Mouse (Mus musculus) kidney, adult 2 months (tissue): ENCODE results near the gene Aqp9. TPM values are rescaled to one million over a fixed set of nuclear protein-coding genes. Genes with fewer than 3 reads are reported as not detected.

ENCODE experiments used
- DNase-seq: peaks from one replicate; pipeline ENCODE4 v3.0.0; 2021
- H3K27ac ChIP-seq: fragments of 200-500 bp; 2 replicates; pipeline ENCODE4 v1.5.1; 2012; ENCODE audit warnings: low read depth, low read length, control low read depth, inconsistent platforms; ENCODE audit not compliant: insufficient read depth
- H3K27me3 ChIP-seq: fragments of 200-500 bp; replicated peaks from 2 replicates; pipeline ENCODE4 v1.6.1; 2012; ENCODE audit warnings: mild to moderate bottlenecking, moderate library complexity, low read length, inconsistent platforms; ENCODE audit not compliant: control insufficient read depth, insufficient read depth
- H3K36me3 ChIP-seq: fragments of 200-500 bp; 2 replicates; pipeline ENCODE4 v1.6.1; 2012; ENCODE audit warnings: mild to moderate bottlenecking, moderate library complexity, low read length, inconsistent platforms; ENCODE audit not compliant: control insufficient read depth, insufficient read depth
- H3K4me1 ChIP-seq: fragments of 200-500 bp; 2 replicates; pipeline ENCODE4 v1.6.1; 2011; ENCODE audit warnings: low read length; ENCODE audit not compliant: control insufficient read depth, insufficient read depth
- H3K4me3 ChIP-seq: fragments of 200-500 bp; 2 replicates; pipeline ENCODE4 v1.5.1; 2011; ENCODE audit warnings: mild to moderate bottlenecking, low read depth, low read length, control low read depth; ENCODE audit not compliant: insufficient read depth
- CTCF ChIP-seq: fragments of 200-500 bp; conservative IDR thresholded peaks from 2 replicates; pipeline ENCODE4 v1.5.1; 2011; ENCODE audit warnings: low read depth, mild to moderate bottlenecking, control low read depth, low read length, moderate library complexity, mixed read lengths; ENCODE audit not compliant: insufficient read depth, insufficient read length
- POLR2A ChIP-seq: fragments of 200-500 bp; IDR thresholded peaks from one replicate; pipeline ENCODE4 v1.6.1; 2011; ENCODE audit warnings: low read depth, low read length, control low read depth
- WGBS: fragments of 180-500 bp; shearing (Covaris S2); methylation state at CpG from one replicate; pipeline ENCODE4 v1.1.7; 2018; 5-methylcytosine and 5-hydroxymethylcytosine counted together
- polyA plus RNA-seq: library from polyadenylated mRNA; depleted of rRNA; stranded (reverse); fragments of >200 nt; gene quantifications from 2 replicates; pipeline ENCODE4 v1.2.3, GENCODE M21; 2012; rRNA removed

Aqp9 gene
- 0.11 and 0.27 TPM in 2 replicates for polyA plus RNA-seq

- H3K4me3 ChIP-seq, result no peak within 1 kb of the TSS
- no peak within 1 kb of the TSS for H3K27ac ChIP-seq
- H3K4me1 ChIP-seq, result no peaks in the 10 kb centered on the region
- H3K27me3 ChIP-seq, result no peaks in the 10 kb centered on the region
- DNase-seq, result no peak
- TF ChIP-seq POLR2A (no peak), CTCF (no peak)
- WGBS, result 35% methylated on average over 12 of the region's 12 CpGs
- no peaks in the 10 kb centered on the region for H3K36me3 ChIP-seq
Measured at GRCm38 (mm10) chr9:71168511-71168910, at the start of gene Aqp9. Aqp9 (minus strand) TSS chr9:71168682.

- no peak for DNase-seq
- WGBS, result 77% methylated on average over 5 of the region's 5 CpGs
- Histone ChIP-seq H3K27ac (no peak overlapping the region), H3K27me3 (peaks cover 16% of the 10 kb centered on the region), H3K4me3 (no peak overlapping the region), H3K36me3 (no peaks in the 10 kb centered on the region), H3K4me1 (no peaks in the 10 kb centered on the region)
- TF ChIP-seq POLR2A, result no peak
- no peak for TF ChIP-seq CTCF
Measured at GRCm38 (mm10) chr9:71217793-71218095, 49.3 kb upstream of the Aqp9 start.

GRCm38 (mm10) chr9:71216996-71217792, 48.7 kb upstream of the Aqp9 start:
- Histone ChIP-seq H3K4me3 (no peak overlapping the region), H3K27ac (no peak overlapping the region), H3K27me3 (peaks cover 16% of the 10 kb centered on the region), H3K4me1 (no peaks in the 10 kb centered on the region), H3K36me3 (no peaks in the 10 kb centered on the region)
- WGBS, result 38% methylated on average over 20 of the region's 20 CpGs
- no peak for TF ChIP-seq CTCF
- TF ChIP-seq POLR2A, result no peak
- no peak for DNase-seq

GRCm38 (mm10) chr9:71216036-71216995, 47.8 kb upstream of the Aqp9 start:
- Histone ChIP-seq H3K36me3 (no peaks in the 10 kb centered on the region), H3K27me3 (peaks cover 16% of the 10 kb centered on the region), H3K4me1 (no peaks in the 10 kb centered on the region), H3K27ac (no peak overlapping the region), H3K4me3 (peak overlapping the region; percentile 65)
- 3% methylated on average over 57 of the region's 57 CpGs for WGBS
- no peak for TF ChIP-seq POLR2A
- TF ChIP-seq CTCF, result no peak
- DNase-seq, result peak; percentile 29

DNA sequence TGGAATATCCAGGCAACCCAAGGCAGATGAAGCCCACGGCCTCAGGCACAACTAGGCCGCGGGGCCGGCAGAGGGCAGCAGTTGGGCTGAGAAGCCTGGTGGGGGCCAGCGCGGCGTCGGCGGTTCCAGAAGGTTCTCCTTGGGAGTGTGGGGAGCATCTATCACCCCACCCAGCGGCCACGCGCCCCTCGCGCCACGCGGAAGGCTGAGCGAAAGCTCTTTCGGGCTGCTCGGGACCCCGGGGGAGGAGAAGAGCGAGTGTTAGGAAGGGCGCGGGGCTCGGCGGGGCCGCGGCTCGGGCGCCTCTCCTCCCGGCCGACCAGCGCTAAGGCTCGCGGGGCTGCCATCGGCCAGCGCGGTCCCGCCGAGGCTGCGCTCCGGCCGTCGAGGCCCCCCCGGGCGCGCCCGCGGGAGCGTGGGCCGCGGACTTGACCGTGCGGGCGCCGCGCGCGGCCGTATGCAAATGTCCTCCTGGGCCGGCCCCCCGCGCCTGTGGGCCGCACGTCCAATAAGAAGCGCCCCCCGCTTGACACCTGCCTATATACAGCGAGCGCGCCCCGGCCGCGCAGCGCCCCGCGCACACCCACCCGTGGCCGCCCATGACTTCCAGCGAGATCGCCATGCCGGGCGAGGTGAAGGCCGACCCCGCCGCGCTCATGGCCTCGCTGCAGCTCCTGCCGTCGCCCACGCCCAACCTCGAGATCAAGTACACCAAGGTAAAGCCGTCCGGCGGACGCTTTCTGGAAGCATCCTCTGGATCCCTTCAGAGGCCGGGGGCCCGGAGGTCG, 47.0 kb upstream of the Aqp9 start, which contains the start of gene Aldh1a2:
Gene Aldh1a2, plus strand, starts transcription at position 542 of the 788 bp plus-strand sequence.
- DNase-seq, result peak; percentile 60
- Histone ChIP-seq H3K36me3 (no peaks in the 10 kb centered on the region), H3K27ac (no peak within 1 kb of the TSS), H3K27me3 (peaks cover 16% of the 10 kb centered on the region), H3K4me1 (no peaks in the 10 kb centered on the region), H3K4me3 (peak within 1 kb of the TSS; percentile 65)
- peak; percentile 50 for TF ChIP-seq CTCF
- TF ChIP-seq POLR2A, result no peak
- WGBS, result 1% methylated on average over 97 of the region's 97 CpGs

DNA sequence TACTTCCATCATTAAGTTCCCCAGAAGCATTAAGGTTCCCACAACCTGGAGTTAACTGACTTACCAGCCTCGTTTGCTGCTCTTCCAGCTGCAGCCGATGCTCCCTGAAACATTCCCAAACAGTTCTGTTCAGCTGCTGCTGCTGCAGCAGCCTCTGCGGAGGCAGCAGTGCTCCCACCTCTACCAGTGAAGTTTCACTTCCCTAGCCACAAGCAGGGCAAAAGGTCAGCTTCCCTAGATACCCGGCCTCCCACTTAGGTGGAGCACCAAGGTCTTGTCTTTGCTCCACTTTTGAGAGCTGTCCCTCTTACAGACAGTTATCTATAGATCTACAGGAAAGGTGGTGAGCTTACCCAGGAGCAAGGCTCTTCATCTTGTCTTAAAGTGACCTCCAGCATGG, 45.2 kb upstream of the Aqp9 start:
- no peak for TF ChIP-seq POLR2A
- TF ChIP-seq CTCF, result no peak
- WGBS, result 61% methylated on average over 4 of the region's 4 CpGs
- H3K4me1 ChIP-seq, result no peaks in the 10 kb centered on the region
- DNase-seq, result no peak
- H3K27ac ChIP-seq, result no peak overlapping the region
- peaks cover 16% of the 10 kb centered on the region for H3K27me3 ChIP-seq
- no peak overlapping the region for H3K4me3 ChIP-seq
- H3K36me3 ChIP-seq, result no peaks in the 10 kb centered on the region
